Mouse (Mus musculus): ENCODE measurements around the gene Gm21663. TPM values are rescaled to one million over a fixed set of nuclear protein-coding genes. Genes with fewer than 3 reads are reported as not detected.
"Not testable (repeated sequence)": the region's sequence is repeated elsewhere in the genome, so short reads cannot be mapped to it uniquely, and the experiment has no call there.

The Gm21663 gene
- not detected in 2 replicates for polyA plus RNA-seq (2015; fragmentation: Nextera tagmentation; extraction: Ambion mirVana)

DNA sequence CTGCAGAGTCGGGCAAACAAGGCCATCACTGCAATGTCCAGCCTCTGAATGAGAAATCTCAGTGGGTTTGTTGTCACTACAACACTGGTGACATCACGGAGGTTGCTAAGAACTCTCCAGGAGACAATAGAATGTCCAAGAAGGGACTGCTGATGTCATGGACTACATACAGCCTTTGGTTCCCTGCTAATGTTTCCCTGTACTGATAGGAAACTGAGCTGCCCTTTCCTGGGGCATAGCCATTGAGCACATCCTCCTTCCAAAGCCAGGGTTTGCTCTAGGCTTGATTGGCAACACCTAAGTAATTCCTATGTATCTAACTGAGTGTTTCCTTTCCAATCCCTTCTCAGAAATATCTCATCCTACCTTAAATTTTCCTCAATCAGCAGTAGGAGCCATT is at the start of gene Gm21663:
TSS of gene Gm21663 (minus strand) at position 101 of the 400 bp plus-strand sequence.
- H3K9me3 ChIP-seq (replicated peaks; ENCODE audit: control insufficient read depth, low read length); H3K27me3 ChIP-seq (ENCODE audit: control insufficient read depth, insufficient read depth, low read length); H3K9ac ChIP-seq (ENCODE audit: low read length); ATAC-seq (ENCODE audit: insufficient read depth, low FRiP score); H3K36me3 ChIP-seq (ENCODE audit: control insufficient read depth, insufficient read depth, low read length); H3K4me3 ChIP-seq (replicated peaks; ENCODE audit: low read length); H3K4me2 ChIP-seq (ENCODE audit: low read depth, low read length); H3K4me1 ChIP-seq (ENCODE audit: control insufficient read depth, insufficient read depth, low read length); H3K27ac ChIP-seq (ENCODE audit: low read length): not testable (repeated sequence)
- WGBS = 64% methylated on average over 2 of the region's 2 CpGs

- not testable (repeated sequence) for H3K9me3 ChIP-seq (replicated peaks; ENCODE audit: control insufficient read depth, low read length); H3K27ac ChIP-seq (ENCODE audit: low read length); H3K36me3 ChIP-seq (ENCODE audit: control insufficient read depth, insufficient read depth, low read length); H3K9ac ChIP-seq (ENCODE audit: low read length); H3K4me2 ChIP-seq (ENCODE audit: low read depth, low read length); H3K4me1 ChIP-seq (ENCODE audit: control insufficient read depth, insufficient read depth, low read length); H3K27me3 ChIP-seq (ENCODE audit: control insufficient read depth, insufficient read depth, low read length); ATAC-seq (ENCODE audit: insufficient read depth, low FRiP score); H3K4me3 ChIP-seq (replicated peaks; ENCODE audit: low read length)
- WGBS = no CpG with 5 or more reads among the region's 3 CpGs
Measured at GRCm38 (mm10) chr5:25988550-25988949, 46.4 kb upstream of the Gm21663 start, which contains the start of gene Gm21698. Gm21698 (minus strand) TSS chr5:25988650.

GRCm38 (mm10) chr5:25972563-25972962 is 30.4 kb upstream of the Gm21663 start, which contains the start of gene Gm21680:
Gm21680 (minus strand) TSS chr5:25972663.
- not testable (repeated sequence) for H3K36me3 ChIP-seq (ENCODE audit: control insufficient read depth, insufficient read depth, low read length); H3K4me1 ChIP-seq (ENCODE audit: control insufficient read depth, insufficient read depth, low read length); H3K27ac ChIP-seq (ENCODE audit: low read length); H3K27me3 ChIP-seq (ENCODE audit: control insufficient read depth, insufficient read depth, low read length); H3K9ac ChIP-seq (ENCODE audit: low read length); H3K4me2 ChIP-seq (ENCODE audit: low read depth, low read length); H3K9me3 ChIP-seq (replicated peaks; ENCODE audit: control insufficient read depth, low read length); H3K4me3 ChIP-seq (replicated peaks; ENCODE audit: low read length); ATAC-seq (ENCODE audit: insufficient read depth, low FRiP score)
- no CpG with 5 or more reads among the region's 2 CpGs for WGBS

GRCm38 (mm10) chr5:25957050-25957449 is 14.9 kb upstream of the Gm21663 start:
- Histone ChIP-seq H3K4me3 (replicated peaks; ENCODE audit: low read length) (peak overlapping the region; percentile 14), H3K4me2 (ENCODE audit: low read depth, low read length) (peak overlapping the region; percentile 32; the same call in 1 of the 2 replicates)
- H3K27ac ChIP-seq (ENCODE audit: low read length); H3K27me3 ChIP-seq (ENCODE audit: control insufficient read depth, insufficient read depth, low read length); H3K9me3 ChIP-seq (replicated peaks; ENCODE audit: control insufficient read depth, low read length); H3K9ac ChIP-seq (ENCODE audit: low read length); H3K36me3 ChIP-seq (ENCODE audit: control insufficient read depth, insufficient read depth, low read length); H3K4me1 ChIP-seq (ENCODE audit: control insufficient read depth, insufficient read depth, low read length): not testable (repeated sequence)
- 0 out of 2 replicates have a peak, but pooled peaks have one; percentile 17 for ATAC-seq (ENCODE audit: insufficient read depth, low FRiP score)
- WGBS = 44% methylated on average over 16 of the region's 17 CpGs

DNA sequence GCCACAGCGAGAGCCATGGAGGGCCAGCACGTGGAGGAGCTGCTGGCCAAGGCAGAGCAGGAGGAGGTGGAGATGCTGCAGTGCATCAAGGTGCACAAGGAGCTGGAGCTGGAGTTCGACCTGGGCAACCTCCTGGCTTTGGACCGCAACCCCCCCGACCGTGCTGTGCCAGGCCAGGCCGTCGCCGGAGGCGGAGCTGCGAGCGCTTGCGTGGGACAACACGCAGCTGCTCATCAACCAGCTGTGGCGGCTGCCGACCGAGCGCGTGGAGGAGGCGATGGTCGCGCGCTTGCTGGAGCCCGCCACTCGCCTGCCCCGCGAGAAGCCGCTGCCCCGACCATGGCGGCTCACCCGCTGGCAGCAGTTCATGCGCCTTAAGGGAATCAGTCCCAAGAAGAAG is 14.4 kb upstream of the Gm21663 start:
- H3K27me3 ChIP-seq (ENCODE audit: control insufficient read depth, insufficient read depth, low read length); H3K27ac ChIP-seq (ENCODE audit: low read length); H3K36me3 ChIP-seq (ENCODE audit: control insufficient read depth, insufficient read depth, low read length); H3K4me1 ChIP-seq (ENCODE audit: control insufficient read depth, insufficient read depth, low read length); H3K9me3 ChIP-seq (replicated peaks; ENCODE audit: control insufficient read depth, low read length); H3K9ac ChIP-seq (ENCODE audit: low read length): not testable (repeated sequence)
- 20% methylated on average over 30 of the region's 32 CpGs for WGBS
- peak overlapping the region; percentile 32 for H3K4me2 ChIP-seq (ENCODE audit: low read depth, low read length)
- ATAC-seq (ENCODE audit: insufficient read depth, low FRiP score) = peak; percentile 56; the same call in 1 of the 2 replicates
- H3K4me3 ChIP-seq (replicated peaks; ENCODE audit: low read length) = peak overlapping the region; percentile 14

DNA sequence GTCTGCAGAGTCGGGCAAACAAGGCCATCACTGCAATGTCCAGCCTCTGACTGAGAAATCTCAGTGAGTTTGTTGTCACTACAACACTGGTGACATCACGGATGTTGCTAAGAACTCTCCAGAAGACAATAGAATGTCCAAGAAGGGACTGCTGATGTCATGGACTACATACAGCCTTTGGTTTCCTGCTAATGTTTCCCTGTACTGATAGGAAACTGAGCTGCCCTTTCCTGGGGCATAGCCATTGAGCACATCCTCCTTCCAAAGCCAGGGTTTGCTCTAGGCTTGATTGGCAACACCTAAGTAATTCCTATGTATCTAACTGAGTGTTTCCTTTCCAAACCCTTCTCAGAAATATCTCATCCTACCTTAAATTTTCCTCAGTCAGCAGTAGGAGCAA is 12.1 kb upstream of the Gm21663 start, which contains the start of gene Gm21671:
TSS of gene Gm21671 (minus strand) at position 101 of the 400 bp plus-strand sequence.
- not testable (repeated sequence) for H3K36me3 ChIP-seq (ENCODE audit: control insufficient read depth, insufficient read depth, low read length); H3K27me3 ChIP-seq (ENCODE audit: control insufficient read depth, insufficient read depth, low read length); H3K4me3 ChIP-seq (replicated peaks; ENCODE audit: low read length); H3K4me2 ChIP-seq (ENCODE audit: low read depth, low read length); H3K4me1 ChIP-seq (ENCODE audit: control insufficient read depth, insufficient read depth, low read length); H3K9ac ChIP-seq (ENCODE audit: low read length); ATAC-seq (ENCODE audit: insufficient read depth, low FRiP score); H3K27ac ChIP-seq (ENCODE audit: low read length); H3K9me3 ChIP-seq (replicated peaks; ENCODE audit: control insufficient read depth, low read length)
- WGBS = 69% methylated on average over 2 of the region's 2 CpGs

DNA sequence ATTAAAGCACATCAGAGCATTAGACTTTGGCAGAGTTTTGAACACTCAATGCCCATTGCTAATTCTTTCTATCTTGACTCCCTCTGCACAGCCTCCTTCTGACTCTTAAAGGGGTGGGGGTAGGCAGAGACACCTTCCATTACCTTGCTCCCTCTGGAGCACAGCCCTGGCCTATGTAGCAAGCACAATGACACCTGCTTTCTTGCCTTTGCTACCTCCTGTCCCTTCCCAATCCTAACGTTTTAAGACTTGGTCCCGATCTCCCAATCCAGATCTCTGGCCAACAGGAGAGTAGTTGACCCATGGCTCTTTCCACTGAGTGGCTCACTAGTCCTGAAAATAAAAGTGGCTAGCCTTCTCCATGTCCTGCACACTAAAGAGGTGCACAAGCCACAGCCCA is 3.2 kb upstream of the Gm21663 start:
- H3K9me3 ChIP-seq (replicated peaks; ENCODE audit: control insufficient read depth, low read length); H3K27me3 ChIP-seq (ENCODE audit: control insufficient read depth, insufficient read depth, low read length); H3K4me3 ChIP-seq (replicated peaks; ENCODE audit: low read length); H3K27ac ChIP-seq (ENCODE audit: low read length); H3K4me1 ChIP-seq (ENCODE audit: control insufficient read depth, insufficient read depth, low read length); H3K4me2 ChIP-seq (ENCODE audit: low read depth, low read length); H3K36me3 ChIP-seq (ENCODE audit: control insufficient read depth, insufficient read depth, low read length); ATAC-seq (ENCODE audit: insufficient read depth, low FRiP score); H3K9ac ChIP-seq (ENCODE audit: low read length): not testable (repeated sequence)
- 85% methylated on average over 2 of the region's 2 CpGs for WGBS

- no peak for ATAC-seq (ENCODE audit: insufficient read depth, low FRiP score)
- Histone ChIP-seq H3K4me2 (ENCODE audit: low read depth, low read length) (no peak overlapping the region), H3K27ac (ENCODE audit: low read length) (no peak overlapping the region), H3K4me1 (ENCODE audit: control insufficient read depth, insufficient read depth, low read length) (no peaks in the 10 kb centered on the region), H3K4me3 (replicated peaks; ENCODE audit: low read length) (no peak overlapping the region), H3K9ac (ENCODE audit: low read length) (no peak overlapping the region), H3K36me3 (ENCODE audit: control insufficient read depth, insufficient read depth, low read length) (no peaks in the 10 kb centered on the region), H3K27me3 (ENCODE audit: control insufficient read depth, insufficient read depth, low read length) (no peaks in the 10 kb centered on the region), H3K9me3 (replicated peaks; ENCODE audit: control insufficient read depth, low read length) (no peaks in the 10 kb centered on the region)
- 67% methylated on average over 1 of the region's 1 CpGs for whole genome bisulfite sequencing
Measured at GRCm38 (mm10) chr5:25891321-25891720, 50.9 kb downstream of the Gm21663 start.

DNA sequence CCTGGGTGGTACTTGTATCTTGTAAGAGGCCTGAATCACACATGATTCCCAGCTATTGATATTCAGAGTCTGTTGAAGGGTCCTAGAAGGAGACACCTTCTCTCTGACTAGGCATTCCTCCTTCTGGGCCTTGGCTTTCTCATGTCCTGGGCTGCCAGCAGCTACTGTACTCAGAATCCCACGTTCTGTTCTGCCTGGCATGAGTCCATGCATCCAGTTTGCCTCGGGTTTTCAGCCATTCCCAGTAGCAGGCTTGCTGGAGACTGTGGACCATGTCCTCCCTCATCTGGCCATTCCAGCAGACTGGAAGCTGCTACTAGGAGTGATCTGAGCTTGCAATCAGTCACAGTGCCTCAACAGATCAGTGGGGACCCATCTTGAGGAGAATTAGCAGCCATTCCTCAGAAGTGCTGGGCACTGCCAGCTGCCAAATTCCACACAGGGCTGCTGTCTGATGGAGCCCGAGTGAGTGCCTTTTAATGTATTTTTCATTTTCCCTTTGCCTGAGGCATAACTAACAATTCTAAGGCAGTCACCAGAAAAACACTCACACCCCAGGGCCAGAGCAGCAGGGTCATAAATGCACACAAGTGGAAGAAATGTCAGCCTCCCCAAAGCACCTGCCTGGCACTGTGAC is 52.3 kb downstream of the Gm21663 start:
- no peak for ATAC-seq (ENCODE audit: insufficient read depth, low FRiP score)
- H3K4me1 ChIP-seq (ENCODE audit: control insufficient read depth, insufficient read depth, low read length) = no peaks in the 10 kb centered on the region
- 46% methylated on average over 3 of the region's 3 CpGs for WGBS
- H3K36me3 ChIP-seq (ENCODE audit: control insufficient read depth, insufficient read depth, low read length) = no peaks in the 10 kb centered on the region
- H3K4me2 ChIP-seq (ENCODE audit: low read depth, low read length) = no peak overlapping the region
- H3K27me3 ChIP-seq (ENCODE audit: control insufficient read depth, insufficient read depth, low read length) = no peaks in the 10 kb centered on the region
- H3K4me3 ChIP-seq (replicated peaks; ENCODE audit: low read length) = no peak overlapping the region
- no peak overlapping the region for H3K9ac ChIP-seq (ENCODE audit: low read length)
- no peak overlapping the region for H3K27ac ChIP-seq (ENCODE audit: low read length)
- no peaks in the 10 kb centered on the region for H3K9me3 ChIP-seq (replicated peaks; ENCODE audit: control insufficient read depth, low read length)
